Mouse (Mus musculus): ENCODE results near the gene Tbc1d9b.
"Not testable (repeated sequence)": the region's sequence is repeated elsewhere in the genome, so short reads cannot be mapped to it uniquely, and the experiment has no call there.

DNA sequence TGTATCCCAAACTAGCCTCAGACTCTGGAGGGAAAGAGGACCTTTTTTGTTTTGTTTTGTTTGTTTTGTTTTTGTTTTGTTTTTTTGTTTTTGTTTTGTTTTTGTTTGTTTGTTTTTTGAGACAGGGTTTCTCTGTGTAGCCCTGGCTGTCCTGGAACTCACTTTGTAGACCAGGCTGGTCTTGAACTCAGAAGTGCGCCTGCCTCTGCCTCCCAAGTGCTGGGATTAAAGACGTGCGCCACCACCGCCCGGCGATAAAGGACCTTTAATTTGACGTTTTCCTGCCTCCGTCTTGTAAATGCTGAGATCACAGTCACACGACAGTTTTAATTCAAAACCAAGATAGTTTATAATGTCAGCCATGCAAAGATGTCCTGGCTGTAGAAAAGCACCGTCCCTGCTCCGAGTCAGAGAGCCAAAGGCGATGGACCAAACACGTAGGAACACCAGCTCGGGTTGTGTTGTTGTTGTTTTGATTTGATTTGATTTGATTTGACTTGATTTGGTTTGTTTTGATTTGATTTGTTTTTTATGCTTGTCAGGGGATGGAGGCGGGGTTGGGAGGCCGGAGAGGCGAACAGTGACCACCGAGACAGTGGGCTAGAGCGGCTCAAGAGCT is 43.0 kb downstream of the Tbc1d9b start, which contains the start of gene Mrnip:
- not testable (repeated sequence) for TF ChIP-seq POLR2A (IDR thresholded peaks at IDR 0.05; ENCODE audit: control insufficient read depth, low read depth, low read length); CTCF (IDR thresholded peaks at IDR 0.05; ENCODE audit: control insufficient read depth, insufficient read depth, insufficient replicate concordance, low read depth, low read length)
